Mouse (Mus musculus) embryonic facial prominence, embryonic 12.5 days (tissue): ENCODE measurements around the gene R3hdm4. TPM values are rescaled to one million over a fixed set of nuclear protein-coding genes. Genes with fewer than 3 reads are reported as not detected.
"Not testable (repeated sequence)": the region's sequence is repeated elsewhere in the genome, so short reads cannot be mapped to it uniquely, and the experiment has no call there.

Experiments used
- ATAC-seq: fragments of 200-750 bp; cut with Nextera tagmentation; 2 replicates; pipeline ENCODE4 v1.8.0; 2017; ENCODE audit not compliant: insufficient number of reproducible peaks, insufficient read depth, low FRiP score, low TSS enrichment
- H3K27ac ChIP-seq: fragments of 300-500 bp; sonication (generic); 2 replicates; pipeline ENCODE4 v1.5.1; 2016; ENCODE audit warnings: mild to moderate bottlenecking
- H3K27me3 ChIP-seq: fragments of 300-500 bp; sonication (generic); 2 replicates; pipeline ENCODE4 v1.6.1; 2016; ENCODE audit warnings: mild to moderate bottlenecking, moderate library complexity
- H3K36me3 ChIP-seq: fragments of 300-500 bp; sonication (generic); 2 replicates; pipeline ENCODE4 v1.6.1; 2016; ENCODE audit warnings: mild to moderate bottlenecking
- H3K4me1 ChIP-seq: fragments of 300-500 bp; sonication (generic); 2 replicates; pipeline ENCODE4 v1.6.1; 2016
- H3K4me2 ChIP-seq: fragments of 300-500 bp; sonication (generic); replicated peaks from 2 replicates; pipeline ENCODE4 v1.6.1; 2016; ENCODE audit warnings: mild to moderate bottlenecking, moderate library complexity
- H3K4me3 ChIP-seq: fragments of 300-500 bp; sonication (generic); 2 replicates; pipeline ENCODE4 v1.5.1; 2016; ENCODE audit warnings: mild to moderate bottlenecking
- H3K9ac ChIP-seq: fragments of 300-500 bp; sonication (generic); 2 replicates; pipeline ENCODE4 v1.6.1; 2016; ENCODE audit warnings: mild to moderate bottlenecking, moderate library complexity
- H3K9me3 ChIP-seq: fragments of 300-500 bp; sonication (generic); 2 replicates; pipeline ENCODE4 v1.6.1; 2016; ENCODE audit warnings: mild to moderate bottlenecking, moderate library complexity
- WGBS: fragments of 180-500 bp; shearing (Covaris S2); methylation state at CpG from one replicate; pipeline ENCODE4 v1.1.7; 2016; 5-methylcytosine and 5-hydroxymethylcytosine counted together
- polyA plus RNA-seq: library from polyadenylated mRNA; unstranded; fragments of >200 nt; fragmentation: Nextera tagmentation; extraction: Ambion mirVana; gene quantifications from 2 replicates; pipeline ENCODE4 v1.2.1, GENCODE M21; 2016

R3hdm4 gene
- polyA plus RNA-seq: 159 and 166 TPM in 2 replicates

DNA sequence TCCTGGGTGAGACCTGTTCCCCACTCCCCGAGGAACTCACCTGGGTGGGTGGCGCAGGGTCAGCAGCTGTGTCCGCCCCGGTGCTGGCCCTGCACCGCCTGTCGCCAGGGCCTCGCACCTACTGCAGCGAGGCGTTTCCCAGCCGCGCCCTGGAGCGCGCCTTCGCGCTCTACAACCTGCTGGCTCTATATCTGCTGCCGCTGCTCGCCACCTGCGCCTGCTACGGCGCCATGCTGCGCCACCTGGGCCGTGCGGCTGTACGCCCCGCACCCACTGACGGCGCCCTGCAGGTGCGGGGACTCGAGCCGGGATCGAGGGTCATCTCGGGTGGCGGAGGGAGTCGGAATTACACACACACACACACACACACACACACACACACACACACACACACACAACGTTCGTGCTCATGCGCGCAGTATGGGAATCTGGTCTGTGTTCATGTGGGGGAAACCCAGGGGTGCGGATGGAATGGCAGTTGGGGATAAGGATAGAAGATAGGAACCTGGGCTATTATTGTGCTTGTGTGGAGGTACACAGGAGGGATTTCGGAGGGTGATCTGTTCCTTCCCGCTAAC lies at the start of gene R3hdm4:
R3hdm4 (minus strand) TSS at position 251 of the 578 bp plus-strand sequence.
- Histone ChIP-seq H3K4me3 (peak within 1 kb of the TSS; percentile 27), H3K27ac (no peak within 1 kb of the TSS), H3K9ac (peak within 1 kb of the TSS; percentile 31), H3K4me2 (peak within 1 kb of the TSS; percentile 47), H3K9me3 (no peaks in the 10 kb centered on the region), H3K4me1 (peaks cover 46% of the 10 kb centered on the region), H3K36me3 (no peaks in the 10 kb centered on the region), H3K27me3 (peaks cover 66% of the 10 kb centered on the region)
- 3% methylated on average over 39 of the region's 41 CpGs for WGBS
- no peak for ATAC-seq

DNA sequence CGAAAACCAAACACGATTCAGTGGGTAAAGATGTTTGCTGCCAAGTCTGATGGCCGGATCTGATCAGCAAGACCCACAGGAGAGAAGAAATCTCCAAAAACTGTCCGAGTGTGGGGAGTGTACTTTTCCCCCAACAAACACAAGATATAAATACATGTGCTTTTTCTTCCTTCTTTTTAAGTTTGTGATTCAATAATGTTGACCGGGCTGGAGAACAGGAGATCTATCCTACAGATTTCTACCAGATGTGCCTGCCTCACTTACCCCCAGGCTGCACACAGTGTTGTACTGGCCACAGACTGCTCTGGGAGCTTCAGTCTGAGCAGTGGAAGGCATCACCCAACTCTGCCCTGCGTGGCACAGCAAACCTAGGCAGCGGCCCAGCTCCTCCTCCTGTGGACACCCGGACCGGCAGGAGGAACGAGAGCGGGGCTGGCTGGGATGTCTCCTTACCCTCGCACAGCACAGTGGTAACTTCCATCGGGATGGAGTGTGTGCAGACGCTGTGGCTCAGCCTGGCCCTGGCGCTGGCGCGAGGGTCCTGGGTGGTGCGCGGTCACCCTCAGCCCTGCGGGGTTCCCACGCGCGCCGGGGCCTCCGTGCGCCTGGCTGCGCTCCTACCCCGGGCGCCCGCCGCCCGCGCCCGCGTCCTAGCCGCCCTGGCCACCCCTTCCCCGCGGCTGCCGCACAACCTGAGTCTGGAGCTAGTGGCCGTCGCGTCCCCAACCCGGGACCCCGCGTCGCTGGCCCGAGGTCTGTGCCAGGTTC lies 49.6 kb upstream of the R3hdm4 start, which contains the start of gene Grin3b:
Grin3b (plus strand) TSS at position 301 of the 768 bp plus-strand sequence.
- H3K4me2 ChIP-seq: peak within 1 kb of the TSS; percentile 87
- no peak for ATAC-seq
- peak within 1 kb of the TSS; percentile 54 for H3K4me3 ChIP-seq
- peak within 1 kb of the TSS; percentile 41; the same call in 1 of the 2 replicates for H3K27ac ChIP-seq
- H3K27me3 ChIP-seq: peaks cover 19% of the 10 kb centered on the region; the same call in 1 of the 2 replicates
- H3K9me3 ChIP-seq: no peaks in the 10 kb centered on the region
- H3K36me3 ChIP-seq: peaks cover 46% of the 10 kb centered on the region
- peaks cover 7% of the 10 kb centered on the region; the same call in 1 of the 2 replicates for H3K4me1 ChIP-seq
- H3K9ac ChIP-seq: peak within 1 kb of the TSS; percentile 69
- 6% methylated on average over 47 of the region's 47 CpGs for WGBS

DNA sequence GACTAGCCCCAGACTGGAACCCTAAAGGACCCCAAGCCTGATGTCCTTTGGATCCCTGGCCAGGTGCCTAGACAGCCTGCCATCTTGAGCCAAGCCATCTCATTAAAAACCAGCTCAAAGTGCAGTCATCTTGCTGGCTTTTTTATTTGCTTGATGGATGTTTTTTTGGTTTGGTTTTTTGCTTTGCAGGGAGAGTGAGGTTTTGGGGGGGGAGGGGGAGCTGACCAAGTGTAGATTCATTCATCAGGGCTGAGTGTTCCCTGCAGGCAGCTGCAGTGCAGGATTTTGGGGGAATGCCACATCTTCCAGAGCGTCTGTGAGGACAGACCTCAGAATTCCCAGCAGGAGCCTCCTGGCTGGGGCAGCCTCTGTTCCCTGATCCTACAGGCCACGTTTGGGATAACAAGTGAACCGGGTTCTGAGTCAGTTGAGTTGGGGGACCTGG lies 48.1 kb upstream of the R3hdm4 start:
- Histone ChIP-seq H3K36me3 (peaks cover 46% of the 10 kb centered on the region), H3K27ac (no peak overlapping the region), H3K9me3 (no peaks in the 10 kb centered on the region), H3K27me3 (peaks cover 19% of the 10 kb centered on the region; the same call in 1 of the 2 replicates), H3K4me2 (no peak overlapping the region), H3K9ac (no peak overlapping the region; the same call in 1 of the 2 replicates), H3K4me1 (peaks cover 7% of the 10 kb centered on the region; the same call in 1 of the 2 replicates), H3K4me3 (no peak overlapping the region)
- 12% methylated on average over 3 of the region's 3 CpGs for WGBS
- no peak for ATAC-seq

DNA sequence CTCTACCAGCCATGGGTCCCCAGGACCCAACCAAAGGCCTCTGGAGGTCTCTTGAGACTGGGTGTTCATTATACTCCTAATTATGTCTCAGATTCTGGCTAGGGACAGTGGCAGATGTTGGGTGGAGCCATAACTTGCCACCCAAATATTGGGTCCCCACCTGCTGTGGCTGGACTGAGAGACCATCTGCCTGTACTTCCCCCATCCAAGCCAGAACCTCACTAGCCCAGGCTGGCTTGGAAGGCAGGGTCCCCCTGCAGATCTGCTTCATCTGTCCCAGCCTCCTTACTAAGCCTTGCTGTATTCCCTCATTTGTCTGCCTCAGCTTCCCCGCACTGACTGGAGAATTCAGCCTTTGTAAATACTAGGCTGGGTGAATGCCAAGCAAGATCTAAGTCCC lies 47.2 kb upstream of the R3hdm4 start:
- Histone ChIP-seq H3K9me3 (no peaks in the 10 kb centered on the region), H3K4me2 (no peak overlapping the region), H3K4me1 (peaks cover 7% of the 10 kb centered on the region; the same call in 1 of the 2 replicates), H3K27me3 (peaks cover 19% of the 10 kb centered on the region; the same call in 1 of the 2 replicates), H3K9ac (no peak overlapping the region), H3K4me3 (no peak overlapping the region), H3K36me3 (peaks cover 54% of the 10 kb centered on the region), H3K27ac (no peak overlapping the region)
- no peak for ATAC-seq
- 94% methylated on average over 1 of the region's 1 CpGs for WGBS

DNA sequence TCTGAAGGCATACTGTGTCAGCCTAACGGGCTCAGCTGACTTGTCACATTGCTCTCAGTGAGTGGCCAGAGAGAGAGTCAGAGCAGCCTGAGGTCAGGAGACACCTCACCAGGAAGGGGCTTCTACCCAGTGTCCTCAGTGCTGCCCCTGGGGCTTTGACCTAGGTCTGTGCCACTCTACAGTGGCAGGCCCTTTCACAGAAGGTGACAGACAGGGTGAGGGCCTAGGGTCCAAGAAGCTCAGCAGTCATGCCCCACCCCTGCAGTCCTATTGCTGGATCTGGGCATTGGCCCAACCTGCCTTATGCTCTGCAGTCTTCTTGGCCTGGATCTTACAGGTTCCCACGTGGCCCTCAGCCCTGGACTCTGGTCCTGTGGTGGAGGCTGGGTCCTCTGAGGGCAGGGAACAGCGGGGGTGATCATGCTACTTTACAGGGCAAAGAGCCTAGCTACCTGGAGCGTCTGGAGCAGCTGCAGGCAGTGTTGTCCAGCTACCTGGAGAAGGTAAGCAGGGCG lies 45.9 kb upstream of the R3hdm4 start:
- 90% methylated on average over 5 of the region's 5 CpGs for WGBS
- Histone ChIP-seq H3K4me2 (no peak overlapping the region), H3K9me3 (no peaks in the 10 kb centered on the region), H3K27ac (no peak overlapping the region), H3K9ac (no peak overlapping the region), H3K4me1 (peaks cover 7% of the 10 kb centered on the region; the same call in 1 of the 2 replicates), H3K4me3 (no peak overlapping the region), H3K36me3 (peaks cover 66% of the 10 kb centered on the region), H3K27me3 (peaks cover 19% of the 10 kb centered on the region; the same call in 1 of the 2 replicates)
- ATAC-seq: no peak

DNA sequence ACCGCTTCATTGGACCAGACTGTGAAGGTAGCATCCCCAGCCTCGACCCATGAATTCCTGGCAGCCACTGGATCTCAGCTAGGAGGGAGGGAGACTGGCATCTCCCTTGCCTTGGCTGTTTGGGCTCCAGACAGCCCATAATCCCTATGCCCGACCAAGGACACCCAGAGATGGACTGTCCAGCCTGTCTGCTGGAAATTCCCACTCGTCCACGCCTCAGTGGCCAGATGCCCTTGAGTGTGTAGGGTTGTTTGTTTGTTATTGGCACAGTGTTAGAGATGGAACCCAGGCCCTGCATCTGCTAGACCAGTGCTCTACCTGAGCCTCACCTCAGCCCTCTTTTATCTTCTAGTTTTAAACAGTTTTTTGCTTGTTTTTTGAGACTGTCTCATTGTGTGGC lies 44.3 kb upstream of the R3hdm4 start:
- H3K4me1 ChIP-seq: peaks cover 10% of the 10 kb centered on the region
- no peak overlapping the region for H3K4me3 ChIP-seq
- no peak overlapping the region for H3K9ac ChIP-seq
- peaks cover 70% of the 10 kb centered on the region for H3K36me3 ChIP-seq
- no peak overlapping the region for H3K27ac ChIP-seq
- H3K9me3 ChIP-seq: no peaks in the 10 kb centered on the region
- ATAC-seq: no peak
- peaks cover 6% of the 10 kb centered on the region; the same call in 1 of the 2 replicates for H3K27me3 ChIP-seq
- no peak overlapping the region for H3K4me2 ChIP-seq
- 92% methylated on average over 5 of the region's 5 CpGs for WGBS

DNA sequence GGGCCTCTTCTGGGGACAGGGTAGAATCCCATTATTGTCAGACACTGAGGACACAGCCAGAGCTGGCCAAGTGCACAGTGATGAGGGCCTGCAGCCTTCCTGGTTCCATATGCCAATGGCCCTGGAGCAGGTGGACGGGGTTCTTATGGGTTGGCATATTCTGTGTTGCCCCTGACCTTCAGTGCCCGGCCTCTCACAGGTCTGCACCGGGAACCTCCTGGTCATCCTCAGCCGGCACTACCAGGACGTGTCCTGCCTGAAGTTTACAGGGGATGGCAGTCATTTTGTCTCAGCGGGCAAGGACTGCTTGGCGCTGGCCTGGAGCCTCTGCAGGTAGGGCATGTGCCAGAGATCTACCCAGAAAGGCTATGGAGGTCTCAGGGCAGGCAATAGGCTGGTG lies 43.7 kb upstream of the R3hdm4 start:
- Histone ChIP-seq H3K36me3 (peaks cover 70% of the 10 kb centered on the region), H3K9ac (no peak overlapping the region)
- 93% methylated on average over 7 of the region's 7 CpGs for WGBS

DNA sequence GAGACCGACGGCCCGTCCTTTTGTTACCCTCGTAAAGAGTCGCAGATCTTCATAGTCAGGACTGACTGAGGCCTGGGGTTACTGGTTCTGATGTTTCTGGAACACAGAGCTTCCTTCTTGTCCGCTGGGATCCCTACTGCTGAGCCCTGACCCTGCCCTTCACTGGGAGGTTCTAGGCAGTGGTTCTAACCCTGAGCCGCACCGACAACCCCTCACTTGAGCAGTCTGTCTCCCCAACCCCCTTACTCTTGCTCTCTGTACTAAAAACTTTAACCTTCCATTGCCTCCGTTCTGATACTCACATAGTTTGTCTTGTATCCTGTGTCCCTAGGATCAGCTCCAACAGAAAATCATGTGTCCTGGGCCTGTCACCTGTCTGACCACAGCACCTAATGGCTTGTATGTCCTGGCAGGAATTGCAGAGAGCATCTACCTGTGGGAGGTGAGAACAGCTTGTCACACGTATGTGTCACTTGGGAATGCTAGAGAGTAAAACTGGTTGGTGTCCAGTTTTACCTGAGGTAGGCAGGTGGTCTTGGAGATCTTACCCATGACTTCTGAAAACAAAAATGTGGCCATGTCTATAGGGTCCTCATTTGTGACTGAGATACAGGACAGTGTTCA lies 39.8 kb upstream of the R3hdm4 start:
- 17% methylated on average over 10 of the region's 10 CpGs for WGBS
- H3K36me3 ChIP-seq: peaks cover 42% of the 10 kb centered on the region
- H3K9ac ChIP-seq: peak overlapping the region; percentile 84
- peak overlapping the region; percentile 80 for H3K4me2 ChIP-seq
- peak overlapping the region; percentile 93 for H3K4me3 ChIP-seq
- H3K4me1 ChIP-seq: peaks cover 16% of the 10 kb centered on the region
- no peaks in the 10 kb centered on the region for H3K9me3 ChIP-seq
- no peaks in the 10 kb centered on the region for H3K27me3 ChIP-seq
- H3K27ac ChIP-seq: no peak overlapping the region; the same call in 1 of the 2 replicates
- no peak for ATAC-seq

More for the DNA sequence above, 43.7 kb upstream of the R3hdm4 start:
- peaks cover 4% of the 10 kb centered on the region; the same call in 1 of the 2 replicates for H3K27me3 ChIP-seq
- no peak overlapping the region for H3K4me2 ChIP-seq
- H3K9me3 ChIP-seq: no peaks in the 10 kb centered on the region
- H3K27ac ChIP-seq: no peak overlapping the region
- ATAC-seq: no peak
- H3K4me1 ChIP-seq: peaks cover 10% of the 10 kb centered on the region
- H3K4me3 ChIP-seq: no peak overlapping the region

DNA sequence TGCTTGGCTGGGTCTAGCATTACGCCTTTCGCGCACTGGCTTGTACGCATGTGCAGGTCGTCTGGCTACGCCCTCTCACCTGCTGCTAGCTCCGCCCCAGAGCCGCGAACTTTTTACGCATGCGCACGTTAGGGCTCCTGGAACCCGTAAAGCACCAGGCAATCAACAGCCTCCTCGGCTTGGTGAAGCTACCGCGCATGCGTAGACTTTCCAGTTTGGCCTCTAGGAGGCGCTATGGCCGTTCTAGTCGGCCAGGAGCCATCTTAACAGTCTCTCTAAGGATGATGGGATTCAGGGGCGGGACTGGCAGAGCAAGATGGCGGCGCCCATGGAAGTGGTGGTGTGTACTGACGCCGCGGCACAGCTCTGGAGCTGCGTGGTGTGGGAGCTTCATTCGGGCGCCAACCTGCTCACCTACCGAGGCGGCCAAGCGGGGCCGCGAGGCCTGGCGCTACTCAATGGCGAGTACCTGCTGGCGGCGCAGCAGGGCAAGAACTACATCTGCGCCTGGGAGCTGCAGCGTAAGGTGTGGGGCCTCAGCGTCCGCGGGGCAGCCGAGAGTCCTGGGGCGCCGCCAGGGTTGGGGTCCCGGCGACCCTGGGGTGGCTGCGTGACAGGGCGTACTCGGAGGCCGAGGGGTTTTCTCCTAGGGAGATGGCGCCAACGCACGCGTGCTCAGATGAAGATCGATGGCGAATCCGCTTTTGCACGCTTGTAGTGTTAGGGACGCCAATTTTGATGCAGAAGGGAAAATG lies 39.0 kb upstream of the R3hdm4 start, which contains the start of gene Wdr18:
Wdr18 (plus strand) TSS at position 306 of the 755 bp plus-strand sequence.
- peak; percentile 92 for ATAC-seq
- H3K4me2 ChIP-seq: peak within 1 kb of the TSS; percentile 80
- under 1% methylated on average over 61 of the region's 61 CpGs for WGBS
- peak within 1 kb of the TSS; percentile 84 for H3K9ac ChIP-seq
- no peaks in the 10 kb centered on the region for H3K27me3 ChIP-seq
- peak within 1 kb of the TSS; percentile 93 for H3K4me3 ChIP-seq
- peak within 1 kb of the TSS; percentile 57; the same call in 1 of the 2 replicates for H3K27ac ChIP-seq
- H3K4me1 ChIP-seq: peaks cover 16% of the 10 kb centered on the region
- H3K9me3 ChIP-seq: no peaks in the 10 kb centered on the region
- peaks cover 35% of the 10 kb centered on the region for H3K36me3 ChIP-seq

DNA sequence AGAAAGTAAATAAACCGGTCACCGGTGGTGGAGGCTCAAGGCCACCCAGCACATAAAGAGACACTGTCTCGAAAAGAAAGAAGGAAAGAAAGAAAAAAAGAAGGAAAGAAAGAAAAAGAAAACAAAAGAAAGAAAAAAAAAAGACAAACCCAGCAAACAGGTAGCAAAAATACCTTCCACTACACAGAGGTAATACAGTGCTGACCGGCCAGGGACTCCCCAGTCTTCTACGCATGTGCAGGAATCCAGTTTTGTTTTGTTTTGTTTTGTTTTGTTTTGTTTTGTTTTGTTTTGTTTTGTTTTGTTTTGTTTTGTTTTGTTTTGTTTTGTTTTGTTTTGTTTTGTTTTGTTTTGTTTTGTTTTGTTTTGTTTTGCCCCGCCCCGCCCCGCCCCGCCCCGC lies 38.4 kb upstream of the R3hdm4 start:
- 58% methylated on average over 6 of the region's 10 CpGs for WGBS
- 0 out of 2 replicates have a peak, but pooled peaks have one; percentile 41 for ATAC-seq
- H3K4me2 ChIP-seq: peak overlapping the region; percentile 80

More for the DNA sequence above, 38.4 kb upstream of the R3hdm4 start:
- not testable (repeated sequence) for H3K9me3 ChIP-seq, H3K27ac ChIP-seq, H3K9ac ChIP-seq, H3K27me3 ChIP-seq
- Histone ChIP-seq H3K36me3 (peaks cover 29% of the 10 kb centered on the region), H3K4me3 (peak overlapping the region; percentile 93), H3K4me1 (peaks cover 16% of the 10 kb centered on the region)
